Mouse (Mus musculus) liver, adult 2 months (tissue): Measurements from ENCODE around the gene Iffo1.

Experiments
- CTCF ChIP-seq: fragments of 200-500 bp; IDR thresholded peaks from 2 replicates; pipeline ENCODE4 v1.5.1; 2011; ENCODE audit warnings: low read depth, low read length, control low read depth
- POLR2A ChIP-seq: fragments of 200-500 bp; IDR thresholded peaks from 2 replicates; pipeline ENCODE4 v1.6.1; 2011; ENCODE audit warnings: low read length, control low read depth; ENCODE audit not compliant: insufficient read depth; ENCODE audit errors: extremely low read depth

- no peak for TF ChIP-seq CTCF
- TF ChIP-seq POLR2A = no peak
Measured at GRCm38 (mm10) chr6:125128724-125129123, 16.3 kb upstream of the Iffo1 start.
